Mouse (Mus musculus): ENCODE measurements around the gene Reps2. TPM values are rescaled to one million over a fixed set of nuclear protein-coding genes. Genes with fewer than 3 reads are reported as not detected.
A peak's percentile ranks its signal among the peaks of the same experiment; 100 is the strongest.

Gene Reps2
- polyA plus RNA-seq, 1 experiment: 24.6 TPM

DNA sequence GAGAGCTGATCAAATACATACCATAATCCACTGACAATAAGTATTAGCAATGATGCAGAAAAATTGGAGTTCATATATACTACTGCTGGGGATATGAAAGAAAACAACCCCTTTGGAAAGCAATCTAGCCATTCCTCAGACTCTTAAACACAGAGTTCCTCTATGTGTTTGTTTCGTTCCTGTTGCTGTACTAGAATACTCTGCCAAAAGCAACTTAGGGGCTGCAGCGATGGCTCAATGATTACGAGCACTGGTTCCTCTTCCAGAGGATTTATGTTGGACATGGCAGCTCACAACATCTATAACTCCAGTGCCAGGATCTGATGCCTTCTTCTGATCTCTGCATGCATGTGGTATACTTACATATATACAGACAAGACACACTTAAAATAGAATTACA lies 9.0 kb upstream of the Reps2 start:
- TF ChIP-seq POLR2A (IDR thresholded peaks at IDR 0.05; ENCODE audit: borderline replicate concordance, insufficient read depth, low read length) (no peak), CTCF (IDR thresholded peaks at IDR 0.05; ENCODE audit: borderline replicate concordance, insufficient read depth, low read depth, low read length) (no peak)

DNA sequence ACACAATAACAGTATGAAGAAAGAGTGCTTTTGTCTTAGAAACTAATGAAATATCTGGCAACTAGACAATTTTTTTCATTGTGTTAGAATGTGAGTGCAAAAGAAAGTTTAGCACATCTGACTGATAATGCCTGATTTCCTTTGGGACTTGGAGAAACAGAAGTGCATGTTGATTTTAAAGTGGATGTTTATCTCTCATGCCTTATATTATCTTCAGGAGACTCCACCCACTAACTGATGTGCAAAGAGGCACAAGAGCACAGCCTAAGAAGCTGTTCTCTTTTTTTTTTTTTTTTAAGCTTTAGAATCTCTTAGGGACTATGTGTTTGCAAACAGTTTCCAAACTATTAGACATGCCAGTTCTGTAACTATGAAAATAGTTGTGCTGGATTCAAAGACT lies 7.7 kb upstream of the Reps2 start:
- Histone ChIP-seq H3K27ac (ENCODE audit: insufficient read depth, low read length) (no peak overlapping the region), H3K4me3 (replicated peaks; ENCODE audit: insufficient read depth, low read depth, low read length) (no peak overlapping the region), H3K4me1 (ENCODE audit: control insufficient read depth, insufficient read depth, low read length) (no peaks in the 10 kb centered on the region), H3K27me3 (ENCODE audit: control insufficient read depth, insufficient read depth, low read length) (no peaks in the 10 kb centered on the region)
- DNase-seq: no peak
- TF ChIP-seq CTCF (IDR thresholded peaks at IDR 0.05; ENCODE audit: borderline replicate concordance, insufficient read depth, low read depth, low read length) (no peak), POLR2A (IDR thresholded peaks at IDR 0.05; ENCODE audit: borderline replicate concordance, insufficient read depth, low read length) (no peak)

More for the DNA sequence above, 9.0 kb upstream of the Reps2 start:
- Histone ChIP-seq H3K27me3 (ENCODE audit: control insufficient read depth, insufficient read depth, low read length) (no peaks in the 10 kb centered on the region), H3K4me1 (ENCODE audit: control insufficient read depth, insufficient read depth, low read length) (no peaks in the 10 kb centered on the region), H3K27ac (ENCODE audit: insufficient read depth, low read length) (no peak overlapping the region), H3K4me3 (replicated peaks; ENCODE audit: insufficient read depth, low read depth, low read length) (no peak overlapping the region)
- no peak for DNase-seq
- WGBS: 82% methylated on average over 3 of the region's 3 CpGs

DNA sequence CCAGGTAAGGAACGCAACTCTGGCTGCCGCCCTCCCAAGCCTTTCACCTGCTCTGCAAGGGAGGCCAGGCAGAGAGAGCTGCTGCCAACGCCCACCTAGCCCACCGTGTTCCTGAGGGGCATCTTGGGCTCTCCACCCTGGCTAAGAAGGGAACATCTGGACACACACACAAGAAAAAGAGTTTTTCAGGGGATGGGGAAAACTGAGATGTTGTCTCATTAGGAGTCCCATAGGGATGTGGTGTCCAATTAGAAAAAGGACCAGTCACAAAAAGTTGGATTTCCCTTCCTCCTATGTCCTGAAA lies 292 bp upstream of the Reps2 start:
- no peaks in the 10 kb centered on the region for H3K27me3 ChIP-seq (ENCODE audit: control insufficient read depth, insufficient read depth, low read length)
- DNase-seq: no peak
- TF ChIP-seq CTCF (IDR thresholded peaks at IDR 0.05; ENCODE audit: borderline replicate concordance, insufficient read depth, low read depth, low read length) (no peak), POLR2A (IDR thresholded peaks at IDR 0.05; ENCODE audit: borderline replicate concordance, insufficient read depth, low read length) (no peak)
- peak overlapping the region; percentile 89 for H3K4me3 ChIP-seq (replicated peaks; ENCODE audit: insufficient read depth, low read depth, low read length)
- WGBS: 19% methylated on average over 4 of the region's 4 CpGs
- H3K27ac ChIP-seq (ENCODE audit: insufficient read depth, low read length): no peak overlapping the region
- no peaks in the 10 kb centered on the region for H3K4me1 ChIP-seq (ENCODE audit: control insufficient read depth, insufficient read depth, low read length)

DNA sequence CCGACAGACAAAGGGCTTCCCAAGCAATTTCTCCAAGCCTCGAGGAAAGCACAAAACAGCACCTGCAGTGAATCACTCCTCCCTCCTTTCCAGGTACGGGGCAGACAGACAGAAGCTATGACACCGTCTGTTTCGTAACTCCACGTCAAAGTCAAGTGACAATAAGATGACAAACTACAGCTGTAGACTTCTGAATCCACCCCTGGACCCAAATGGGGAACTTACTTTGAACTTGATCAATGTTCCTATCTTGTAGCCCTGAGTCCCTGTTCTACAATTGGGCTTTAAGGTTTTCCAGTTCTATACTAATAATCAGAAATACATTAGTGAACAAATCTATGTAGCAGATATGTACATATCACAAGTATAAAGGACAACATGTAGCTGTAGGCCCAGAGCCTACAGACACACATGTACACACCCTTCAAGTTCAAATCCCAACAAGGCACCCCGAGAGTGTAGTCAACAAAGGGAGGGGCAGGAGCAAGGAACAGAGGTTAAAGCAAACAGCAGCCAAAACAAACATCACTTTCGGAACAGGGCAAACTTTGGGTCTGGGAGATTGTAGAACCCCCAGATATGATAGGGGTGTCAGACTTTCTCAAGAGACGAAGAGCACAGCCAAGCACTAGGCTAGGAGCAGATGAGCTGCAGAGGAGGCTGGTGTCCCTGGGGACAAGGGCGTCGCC lies 903 bp downstream of the Reps2 start:
- H3K4me3 ChIP-seq (replicated peaks; ENCODE audit: insufficient read depth, low read depth, low read length): peak overlapping the region; percentile 89
- no peaks in the 10 kb centered on the region for H3K4me1 ChIP-seq (ENCODE audit: control insufficient read depth, insufficient read depth, low read length)
- peak; percentile 7 to 12 for DNase-seq
- no peaks in the 10 kb centered on the region for H3K27me3 ChIP-seq (ENCODE audit: control insufficient read depth, insufficient read depth, low read length)
- TF ChIP-seq POLR2A (IDR thresholded peaks at IDR 0.05; ENCODE audit: borderline replicate concordance, insufficient read depth, low read length) (no peak), CTCF (IDR thresholded peaks at IDR 0.05; ENCODE audit: borderline replicate concordance, insufficient read depth, low read depth, low read length) (no peak)
- H3K27ac ChIP-seq (ENCODE audit: insufficient read depth, low read length): no peak overlapping the region
- WGBS: 41% methylated on average over 9 of the region's 11 CpGs

DNA sequence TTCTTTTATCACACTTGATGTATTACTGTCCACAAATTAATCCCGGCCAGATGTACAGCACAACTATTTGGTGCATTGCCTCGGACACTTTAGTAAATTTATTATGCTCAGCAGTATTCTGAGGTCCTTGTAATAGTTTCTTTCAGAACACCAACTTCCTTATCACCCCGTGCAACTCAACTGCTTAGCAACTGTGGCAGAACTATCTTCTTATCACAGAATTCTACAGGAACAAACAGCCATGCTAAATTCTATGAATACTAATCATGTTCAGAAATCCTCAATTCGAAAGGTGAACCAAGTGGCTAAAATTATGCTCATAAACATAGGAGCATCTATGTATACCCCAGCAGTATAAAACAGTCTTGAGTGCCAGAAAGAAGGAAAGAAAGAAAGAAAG lies 1.7 kb downstream of the Reps2 start:
- DNase-seq: no peak
- TF ChIP-seq POLR2A (IDR thresholded peaks at IDR 0.05; ENCODE audit: borderline replicate concordance, insufficient read depth, low read length) (no peak), CTCF (IDR thresholded peaks at IDR 0.05; ENCODE audit: borderline replicate concordance, insufficient read depth, low read depth, low read length) (no peak)
- H3K27me3 ChIP-seq (ENCODE audit: control insufficient read depth, insufficient read depth, low read length): no peaks in the 10 kb centered on the region
- WGBS: 80% methylated on average over 4 of the region's 4 CpGs
- no peak overlapping the region for H3K4me3 ChIP-seq (replicated peaks; ENCODE audit: insufficient read depth, low read depth, low read length)
- H3K27ac ChIP-seq (ENCODE audit: insufficient read depth, low read length): no peak overlapping the region
- H3K4me1 ChIP-seq (ENCODE audit: control insufficient read depth, insufficient read depth, low read length): no peaks in the 10 kb centered on the region

DNA sequence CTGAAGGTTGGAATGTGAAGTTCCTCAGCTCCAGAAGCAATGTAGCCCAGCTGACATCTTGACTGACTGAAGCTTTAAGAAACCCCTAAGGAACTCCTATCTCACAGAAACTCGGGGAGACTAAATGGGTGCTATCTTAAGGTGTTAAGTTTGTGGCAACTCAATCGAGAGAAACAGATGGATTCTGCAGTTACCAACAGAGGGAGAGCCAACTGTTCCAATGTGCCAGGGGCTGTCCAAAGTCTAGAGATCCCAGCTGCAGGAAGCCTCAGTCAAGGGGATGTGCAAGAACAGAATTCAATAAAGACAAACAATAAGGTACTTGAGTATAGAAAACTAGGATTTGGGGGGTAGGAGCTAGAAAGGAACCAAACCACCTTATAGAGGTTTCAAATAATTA lies 8.3 kb downstream of the Reps2 start:
- H3K27me3 ChIP-seq (ENCODE audit: control insufficient read depth, insufficient read depth, low read length): no peaks in the 10 kb centered on the region
- WGBS: 8% methylated on average over 2 of the region's 2 CpGs
- no peak for DNase-seq

DNA sequence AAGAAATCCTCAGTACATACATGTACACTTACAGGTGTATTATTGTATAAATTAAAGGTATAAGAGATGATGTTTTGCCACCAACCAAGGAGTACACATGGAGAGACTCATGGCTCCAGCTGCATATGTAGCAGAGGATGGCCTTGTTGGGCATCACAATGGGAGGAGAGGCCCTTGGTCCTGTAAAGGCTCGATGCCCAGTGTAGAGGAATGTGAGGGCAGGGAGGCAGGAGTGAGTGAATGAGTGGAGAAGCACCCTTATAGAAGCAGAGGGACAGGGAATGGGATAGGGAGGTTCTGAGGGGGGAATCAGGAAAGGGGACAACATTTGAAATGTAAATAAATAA lies 21.4 kb downstream of the Reps2 start:
- WGBS: 14% methylated on average over 1 of the region's 1 CpGs
- no peak for DNase-seq
- Histone ChIP-seq H3K4me3 (replicated peaks; ENCODE audit: insufficient read depth, low read depth, low read length) (no peak overlapping the region), H3K27me3 (ENCODE audit: control insufficient read depth, insufficient read depth, low read length) (no peaks in the 10 kb centered on the region), H3K4me1 (ENCODE audit: control insufficient read depth, insufficient read depth, low read length) (no peaks in the 10 kb centered on the region), H3K27ac (ENCODE audit: insufficient read depth, low read length) (no peak overlapping the region)
- TF ChIP-seq POLR2A (IDR thresholded peaks at IDR 0.05; ENCODE audit: borderline replicate concordance, insufficient read depth, low read length): no peak
- no peak for TF ChIP-seq CTCF (IDR thresholded peaks at IDR 0.05; ENCODE audit: borderline replicate concordance, insufficient read depth, low read depth, low read length)

More for the DNA sequence above, 8.3 kb downstream of the Reps2 start:
- TF ChIP-seq POLR2A (IDR thresholded peaks at IDR 0.05; ENCODE audit: borderline replicate concordance, insufficient read depth, low read length): no peak
- no peak overlapping the region for H3K27ac ChIP-seq (ENCODE audit: insufficient read depth, low read length)
- H3K4me3 ChIP-seq (replicated peaks; ENCODE audit: insufficient read depth, low read depth, low read length): no peak overlapping the region
- no peaks in the 10 kb centered on the region for H3K4me1 ChIP-seq (ENCODE audit: control insufficient read depth, insufficient read depth, low read length)

DNA sequence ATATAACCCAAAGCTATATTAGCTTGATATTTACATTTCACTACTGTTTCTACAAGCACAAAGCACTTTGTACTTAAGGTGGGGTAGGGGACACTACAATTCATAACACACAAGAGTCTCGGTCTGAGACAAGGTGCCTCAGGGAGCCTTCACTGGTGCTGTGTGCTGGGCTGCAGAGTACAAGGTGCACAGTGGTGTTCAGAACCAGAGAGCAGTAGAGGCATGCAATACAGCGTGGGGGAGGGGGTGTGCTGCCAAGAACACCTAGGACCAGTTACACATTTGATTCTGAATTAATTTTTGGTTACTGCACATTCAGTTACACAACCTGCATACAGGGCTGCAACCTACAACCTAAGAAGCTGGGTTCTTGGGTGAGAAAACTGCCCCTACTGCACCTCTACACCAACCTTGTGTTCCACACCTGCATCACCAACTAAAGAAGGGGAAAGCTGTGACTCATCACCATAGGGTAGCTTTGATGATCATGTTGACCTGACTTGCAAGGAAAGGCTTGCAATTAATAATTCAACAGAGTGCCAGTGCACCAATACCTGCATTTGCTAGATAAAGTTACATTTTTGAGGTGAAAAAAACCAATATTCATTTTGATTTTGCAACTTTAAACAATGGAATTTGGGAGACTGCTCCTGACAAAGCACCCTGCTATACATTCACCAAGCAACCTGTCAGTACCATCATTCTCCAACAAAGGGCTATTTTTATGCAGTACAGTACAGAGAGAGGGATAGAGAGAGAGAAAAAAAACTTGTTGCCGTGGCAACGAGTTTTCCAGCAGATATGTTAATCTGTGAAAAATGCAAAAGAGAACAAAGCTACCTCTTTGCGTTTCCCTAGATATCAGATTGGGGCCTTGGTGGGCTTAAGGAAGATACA lies 22.0 kb downstream of the Reps2 start:
- Histone ChIP-seq H3K4me1 (ENCODE audit: control insufficient read depth, insufficient read depth, low read length) (no peaks in the 10 kb centered on the region), H3K27ac (ENCODE audit: insufficient read depth, low read length) (no peak overlapping the region), H3K27me3 (ENCODE audit: control insufficient read depth, insufficient read depth, low read length) (no peaks in the 10 kb centered on the region), H3K4me3 (replicated peaks; ENCODE audit: insufficient read depth, low read depth, low read length) (no peak overlapping the region)
- no peak for DNase-seq
- TF ChIP-seq CTCF (IDR thresholded peaks at IDR 0.05; ENCODE audit: borderline replicate concordance, insufficient read depth, low read depth, low read length): no peak
- 81% methylated on average over 5 of the region's 5 CpGs for WGBS
